Mouse (Mus musculus) intestine, embryonic 16.5 days (tissue): Measurements from ENCODE around the gene Tnik. TPM values are rescaled to one million over a fixed set of nuclear protein-coding genes. Genes with fewer than 3 reads are reported as not detected.

Experiments used
- ATAC-seq: fragments of 200-750 bp; cut with Nextera tagmentation; 2 replicates; pipeline ENCODE4 v1.8.0; 2017; ENCODE audit warnings: moderate TSS enrichment, moderate library complexity
- H3K27ac ChIP-seq: fragments of 300-500 bp; sonication (generic); 2 replicates; pipeline ENCODE4 v1.5.1; 2014; ENCODE audit warnings: mild to moderate bottlenecking, low read length
- H3K27me3 ChIP-seq: fragments of 300-500 bp; sonication (generic); replicated peaks from 2 replicates; pipeline ENCODE4 v1.6.1; 2014; ENCODE audit warnings: low read length, control low read depth, mixed read lengths; ENCODE audit not compliant: control insufficient read depth, insufficient read depth
- H3K36me3 ChIP-seq: fragments of 300-500 bp; sonication (generic); 2 replicates; pipeline ENCODE4 v1.6.1; 2014; ENCODE audit warnings: low read length, control low read depth; ENCODE audit not compliant: control insufficient read depth, insufficient read depth
- H3K4me1 ChIP-seq: fragments of 300-500 bp; sonication (generic); 2 replicates; pipeline ENCODE4 v1.6.1; 2014; ENCODE audit warnings: low read length, control low read depth, mixed read lengths; ENCODE audit not compliant: control insufficient read depth, insufficient read depth
- H3K4me2 ChIP-seq: fragments of 300-500 bp; sonication (generic); 2 replicates; pipeline ENCODE4 v1.6.1; 2014; ENCODE audit warnings: low read depth, low read length, control low read depth
- H3K4me3 ChIP-seq: fragments of 300-500 bp; sonication (generic); 2 replicates; pipeline ENCODE4 v1.5.1; 2014; ENCODE audit warnings: mild to moderate bottlenecking, low read length
- H3K9ac ChIP-seq: fragments of 300-500 bp; sonication (generic); 2 replicates; pipeline ENCODE4 v1.6.1; 2014; ENCODE audit warnings: low read depth, low read length
- H3K9me3 ChIP-seq: fragments of 300-500 bp; sonication (generic); 2 replicates; pipeline ENCODE4 v1.6.1; 2016; ENCODE audit warnings: low read length, control low read depth; ENCODE audit not compliant: control insufficient read depth
- WGBS: fragments of 180-500 bp; shearing (Covaris S2); extraction: QIAGEN DNeasy Blood & Tissue Kit; methylation state at CpG from one replicate; pipeline ENCODE4 v1.1.7; 2014; 5-methylcytosine and 5-hydroxymethylcytosine counted together
- polyA plus RNA-seq: library from polyadenylated mRNA; unstranded; fragments of >200 nt; fragmentation: Nextera tagmentation; extraction: Ambion mirVana; gene quantifications from 2 replicates; pipeline ENCODE4 v1.2.1, GENCODE M21; 2015

The Tnik gene
- polyA plus RNA-seq, 1 experiment from 2014 or later: 12.5 TPM

DNA sequence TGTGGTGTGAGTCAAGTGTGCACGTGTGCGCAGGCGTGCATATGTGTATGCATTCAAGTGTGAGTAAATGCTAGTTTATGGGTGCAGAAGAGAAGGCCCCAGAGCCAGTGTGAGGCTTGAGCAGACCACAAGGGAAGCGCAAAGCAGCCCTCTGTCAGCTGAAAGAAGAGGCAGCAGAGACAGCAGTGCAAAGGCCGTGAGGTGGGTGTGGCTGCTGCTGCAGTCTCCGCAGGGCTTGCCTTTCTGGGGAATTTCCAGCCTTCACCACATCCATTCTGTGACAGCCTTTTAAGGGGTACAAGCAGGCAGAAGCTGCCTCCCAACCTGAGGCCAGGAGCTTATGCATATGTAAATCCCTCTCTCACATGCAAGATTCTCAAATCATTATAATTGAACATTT, 139.2 kb downstream of the Tnik start:
- no peaks in the 10 kb centered on the region for H3K36me3 ChIP-seq
- H3K27ac ChIP-seq: no peak overlapping the region
- H3K9ac ChIP-seq: no peak overlapping the region
- peak; percentile 42; the same call in 1 of the 2 replicates for ATAC-seq
- H3K4me3 ChIP-seq: no peak overlapping the region
- WGBS: 65% methylated on average over 6 of the region's 6 CpGs
- no peaks in the 10 kb centered on the region for H3K27me3 ChIP-seq
- H3K4me1 ChIP-seq: 0 out of 2 replicates have a peak, but pooled peaks cover 5% of the 10 kb centered on the region
- H3K9me3 ChIP-seq: no peaks in the 10 kb centered on the region
- H3K4me2 ChIP-seq: no peak overlapping the region

DNA sequence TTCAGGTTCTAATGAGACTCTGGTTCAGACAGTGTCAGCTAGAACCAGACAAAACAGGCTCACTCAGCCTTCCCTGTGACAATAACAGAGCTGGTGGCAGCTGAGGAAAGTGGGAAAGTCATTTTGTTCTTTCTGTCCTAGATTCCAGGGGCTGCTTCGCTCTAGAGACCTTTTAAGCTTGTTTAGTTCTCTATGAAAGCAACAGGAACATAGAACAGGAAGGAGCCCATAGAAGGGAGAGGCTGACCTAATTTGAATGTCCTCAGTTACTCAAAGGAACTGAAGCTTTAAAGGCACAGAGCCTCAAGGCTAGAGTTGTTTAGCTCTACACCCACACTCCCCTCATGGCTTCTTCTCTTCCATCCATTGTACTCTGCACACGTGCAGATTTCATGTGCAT, 142.4 kb downstream of the Tnik start:
- 76% methylated on average over 2 of the region's 2 CpGs for WGBS
- Histone ChIP-seq H3K4me2 (no peak overlapping the region), H3K4me3 (no peak overlapping the region), H3K36me3 (no peaks in the 10 kb centered on the region), H3K27me3 (no peaks in the 10 kb centered on the region), H3K4me1 (0 out of 2 replicates have a peak, but pooled peaks cover 5% of the 10 kb centered on the region), H3K27ac (no peak overlapping the region), H3K9ac (no peak overlapping the region), H3K9me3 (no peaks in the 10 kb centered on the region)
- no peak for ATAC-seq

GRCm38 (mm10) chr3:28408859-28409459, 145.9 kb downstream of the Tnik start:
- no peak overlapping the region for H3K9ac ChIP-seq
- H3K27ac ChIP-seq: peak overlapping the region; percentile 54
- H3K4me2 ChIP-seq: no peak overlapping the region
- H3K27me3 ChIP-seq: no peaks in the 10 kb centered on the region
- ATAC-seq: peak; percentile 77
- WGBS: 52% methylated on average over 12 of the region's 12 CpGs
- H3K36me3 ChIP-seq: no peaks in the 10 kb centered on the region
- no peak overlapping the region for H3K4me3 ChIP-seq
- no peaks in the 10 kb centered on the region for H3K4me1 ChIP-seq
- H3K9me3 ChIP-seq: no peaks in the 10 kb centered on the region

DNA sequence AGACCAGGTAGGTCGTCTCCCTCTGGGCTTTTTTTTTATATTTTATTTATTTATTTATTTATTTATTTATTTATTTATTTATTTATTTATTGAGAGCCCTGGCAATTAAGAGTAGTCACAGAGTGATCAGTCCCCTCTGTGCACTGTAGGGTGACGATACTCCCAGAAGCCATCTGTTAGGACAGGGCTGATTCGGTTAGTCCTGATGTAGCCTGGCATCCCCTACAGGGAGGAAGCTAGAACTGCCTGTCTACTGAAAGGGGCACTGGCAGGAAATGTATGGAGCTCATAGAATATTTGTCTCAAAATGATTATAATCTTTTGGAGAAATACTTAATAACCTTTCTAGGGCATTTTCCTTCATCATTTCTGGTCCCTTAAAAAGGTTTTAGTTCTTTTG, 147.3 kb downstream of the Tnik start:
- 79% methylated on average over 3 of the region's 3 CpGs for WGBS
- H3K27ac ChIP-seq: no peak overlapping the region
- ATAC-seq: no peak
- no peak overlapping the region for H3K4me3 ChIP-seq
- H3K4me1 ChIP-seq: no peaks in the 10 kb centered on the region
- no peak overlapping the region for H3K4me2 ChIP-seq
- H3K9ac ChIP-seq: no peak overlapping the region
- H3K36me3 ChIP-seq: no peaks in the 10 kb centered on the region
- H3K9me3 ChIP-seq: no peaks in the 10 kb centered on the region
- H3K27me3 ChIP-seq: no peaks in the 10 kb centered on the region

- Histone ChIP-seq H3K4me2 (no peak overlapping the region), H3K9ac (no peak overlapping the region), H3K4me1 (no peaks in the 10 kb centered on the region), H3K27me3 (no peaks in the 10 kb centered on the region), H3K27ac (no peak overlapping the region), H3K9me3 (no peaks in the 10 kb centered on the region), H3K36me3 (no peaks in the 10 kb centered on the region), H3K4me3 (no peak overlapping the region)
- no peak for ATAC-seq
- 53% methylated on average over 2 of the region's 2 CpGs for WGBS
Observed at GRCm38 (mm10) chr3:28415986-28416385, 153.0 kb downstream of the Tnik start.

- Histone ChIP-seq H3K9ac (no peak overlapping the region), H3K4me3 (no peak overlapping the region), H3K4me2 (no peak overlapping the region), H3K27me3 (no peaks in the 10 kb centered on the region), H3K36me3 (no peaks in the 10 kb centered on the region), H3K4me1 (no peaks in the 10 kb centered on the region), H3K27ac (no peak overlapping the region), H3K9me3 (no peaks in the 10 kb centered on the region)
- WGBS: 77% methylated on average over 5 of the region's 5 CpGs
- ATAC-seq: no peak
Observed at GRCm38 (mm10) chr3:28417091-28417715, 154.2 kb downstream of the Tnik start.

DNA sequence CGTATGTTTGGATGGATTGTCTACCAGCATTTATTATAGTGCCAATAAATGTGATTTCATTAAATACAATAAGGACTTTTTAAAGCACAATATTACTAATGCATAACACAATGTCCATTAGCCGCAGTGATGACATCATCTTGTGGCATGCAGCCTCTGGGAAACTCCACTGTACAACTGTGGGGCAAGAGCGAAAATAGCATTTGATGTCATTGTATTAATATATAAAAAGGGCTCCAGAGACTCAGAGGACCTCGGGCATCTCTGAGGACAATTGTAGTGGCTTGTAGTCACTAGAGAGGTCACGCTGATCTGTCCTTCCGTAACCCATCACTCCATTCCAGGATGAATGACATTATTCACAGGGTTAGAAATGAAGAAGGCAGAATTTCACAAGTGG, 157.2 kb downstream of the Tnik start:
- H3K36me3 ChIP-seq: no peaks in the 10 kb centered on the region
- WGBS: 83% methylated on average over 6 of the region's 6 CpGs
- no peak overlapping the region for H3K9ac ChIP-seq
- no peak overlapping the region for H3K4me2 ChIP-seq
- no peaks in the 10 kb centered on the region for H3K27me3 ChIP-seq
- no peak overlapping the region for H3K4me3 ChIP-seq
- no peak for ATAC-seq
- no peak overlapping the region for H3K27ac ChIP-seq
- H3K9me3 ChIP-seq: no peaks in the 10 kb centered on the region
- H3K4me1 ChIP-seq: no peaks in the 10 kb centered on the region

GRCm38 (mm10) chr3:28420698-28421097, 157.7 kb downstream of the Tnik start:
- Histone ChIP-seq H3K9ac (no peak overlapping the region), H3K4me2 (no peak overlapping the region), H3K27me3 (no peaks in the 10 kb centered on the region), H3K27ac (no peak overlapping the region), H3K4me1 (no peaks in the 10 kb centered on the region), H3K36me3 (no peaks in the 10 kb centered on the region), H3K4me3 (no peak overlapping the region), H3K9me3 (no peaks in the 10 kb centered on the region)
- no peak for ATAC-seq
- 63% methylated on average over 3 of the region's 3 CpGs for WGBS

DNA sequence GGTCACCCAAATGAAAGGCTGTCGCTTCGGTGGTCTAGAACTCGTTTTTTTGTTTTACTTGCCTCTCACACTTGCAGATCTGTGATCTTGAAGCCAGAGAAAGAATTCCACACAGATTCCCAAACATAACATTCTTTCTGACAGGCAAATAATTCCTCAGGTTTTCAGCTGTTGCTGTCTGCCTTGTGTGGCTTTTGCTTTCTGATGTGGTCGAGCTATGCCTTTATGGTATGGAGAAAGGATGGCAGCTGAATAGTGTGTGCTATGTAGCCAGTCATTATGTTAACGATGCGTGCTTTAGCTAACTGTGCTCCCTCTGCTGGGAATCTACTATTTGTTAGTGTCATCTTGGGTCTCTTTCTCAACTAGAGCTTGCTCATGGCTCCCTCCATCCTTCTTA, 158.8 kb downstream of the Tnik start:
- Histone ChIP-seq H3K9me3 (no peaks in the 10 kb centered on the region), H3K9ac (no peak overlapping the region), H3K4me1 (no peaks in the 10 kb centered on the region), H3K27ac (no peak overlapping the region), H3K4me3 (no peak overlapping the region), H3K4me2 (no peak overlapping the region), H3K27me3 (no peaks in the 10 kb centered on the region), H3K36me3 (no peaks in the 10 kb centered on the region)
- WGBS: 60% methylated on average over 6 of the region's 6 CpGs
- no peak for ATAC-seq

- H3K4me2 ChIP-seq: no peak overlapping the region
- no peaks in the 10 kb centered on the region for H3K27me3 ChIP-seq
- no peaks in the 10 kb centered on the region for H3K9me3 ChIP-seq
- no peak overlapping the region for H3K4me3 ChIP-seq
- ATAC-seq: no peak
- 81% methylated on average over 1 of the region's 1 CpGs for WGBS
- no peak overlapping the region for H3K9ac ChIP-seq
- no peak overlapping the region for H3K27ac ChIP-seq
- H3K36me3 ChIP-seq: no peaks in the 10 kb centered on the region
- no peaks in the 10 kb centered on the region for H3K4me1 ChIP-seq
Observed at GRCm38 (mm10) chr3:28422221-28422620, 159.2 kb downstream of the Tnik start.
